Mouse (Mus musculus): Measurements from ENCODE around the gene Hist2h2aa1.
"Not testable (repeated sequence)": the region's sequence is repeated elsewhere in the genome, so short reads cannot be mapped to it uniquely, and the experiment has no call there.

Hist2h2aa1 gene

DNA sequence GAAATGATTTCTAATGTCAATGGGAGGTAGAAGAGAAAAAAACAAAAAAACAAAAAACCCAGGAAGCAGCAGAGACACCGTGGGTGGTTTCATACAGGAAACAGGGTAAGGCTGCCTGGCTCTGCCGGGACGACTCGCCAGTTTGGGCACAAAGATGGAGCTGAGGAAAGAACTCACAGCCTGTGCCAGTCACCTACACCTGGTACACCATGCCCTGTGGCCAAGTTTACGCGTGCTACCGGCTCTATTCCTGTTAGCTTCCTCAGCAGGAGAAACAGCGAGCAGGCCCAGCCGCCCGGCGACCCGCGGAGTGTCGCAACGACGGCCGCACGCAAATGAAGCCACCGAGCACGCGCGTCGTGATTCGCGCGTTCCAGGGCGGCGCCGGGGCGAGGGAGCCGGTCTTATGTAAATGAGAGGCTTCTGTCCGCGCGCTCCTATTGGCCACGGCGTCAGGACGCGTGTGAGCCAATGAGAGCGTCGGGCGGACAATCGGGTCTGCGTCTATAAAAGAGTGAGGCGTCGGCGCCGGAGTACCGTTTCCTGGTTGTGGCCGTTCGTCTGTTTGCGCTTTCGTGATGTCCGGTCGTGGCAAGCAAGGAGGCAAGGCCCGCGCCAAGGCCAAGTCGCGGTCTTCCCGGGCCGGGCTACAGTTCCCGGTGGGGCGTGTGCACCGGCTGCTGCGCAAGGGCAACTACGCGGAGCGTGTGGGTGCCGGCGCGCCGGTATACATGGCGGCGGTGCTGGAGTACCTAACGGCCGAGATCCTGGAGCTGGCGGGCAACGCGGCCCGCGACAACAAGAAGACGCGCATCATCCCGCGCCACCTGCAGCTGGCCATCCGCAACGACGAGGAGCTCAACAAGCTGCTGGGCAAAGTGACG lies at the start of gene Hist2h2aa1:
Gene Hist2h2aa1, plus strand, starts transcription at position 495 of the 884 bp plus-strand sequence.
- in situ Hi-C loops (cut with MboI, MseI): not testable (repeated sequence)

DNA sequence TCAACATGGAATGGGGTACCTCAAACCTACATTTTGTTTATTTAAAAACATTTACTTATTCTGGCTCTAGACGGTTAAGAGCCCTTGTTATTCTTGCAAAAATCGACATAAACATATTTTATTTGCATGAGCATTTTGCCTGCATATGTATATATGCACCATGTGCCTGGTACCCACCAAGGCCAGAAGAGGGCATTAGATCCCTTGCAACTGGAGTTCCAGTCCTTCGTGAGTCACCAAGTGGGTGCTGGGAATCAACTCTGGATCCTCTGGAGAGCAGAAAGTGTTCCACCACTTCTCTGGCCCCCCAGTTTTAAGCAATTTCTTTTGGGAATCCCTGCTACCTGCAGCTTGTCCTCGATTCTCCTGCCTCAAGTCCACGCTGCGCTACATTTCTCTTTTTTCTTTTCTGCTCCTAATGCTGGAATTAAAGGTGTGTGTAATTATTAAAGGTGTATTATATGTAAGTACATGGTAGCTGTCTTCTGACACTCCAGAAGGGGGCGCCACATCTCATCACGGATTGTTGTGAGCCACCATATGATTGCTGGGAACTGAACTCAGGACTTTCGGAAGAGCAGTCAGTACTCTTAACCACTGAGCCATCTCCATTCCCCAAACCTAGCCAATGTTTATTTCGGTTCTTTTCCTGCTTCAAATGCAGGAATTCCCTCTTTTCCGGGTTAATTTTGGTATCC lies 49.5 kb upstream of the Hist2h2aa1 start:
- in situ Hi-C loops (cut with MboI, MseI): no loop called here

DNA sequence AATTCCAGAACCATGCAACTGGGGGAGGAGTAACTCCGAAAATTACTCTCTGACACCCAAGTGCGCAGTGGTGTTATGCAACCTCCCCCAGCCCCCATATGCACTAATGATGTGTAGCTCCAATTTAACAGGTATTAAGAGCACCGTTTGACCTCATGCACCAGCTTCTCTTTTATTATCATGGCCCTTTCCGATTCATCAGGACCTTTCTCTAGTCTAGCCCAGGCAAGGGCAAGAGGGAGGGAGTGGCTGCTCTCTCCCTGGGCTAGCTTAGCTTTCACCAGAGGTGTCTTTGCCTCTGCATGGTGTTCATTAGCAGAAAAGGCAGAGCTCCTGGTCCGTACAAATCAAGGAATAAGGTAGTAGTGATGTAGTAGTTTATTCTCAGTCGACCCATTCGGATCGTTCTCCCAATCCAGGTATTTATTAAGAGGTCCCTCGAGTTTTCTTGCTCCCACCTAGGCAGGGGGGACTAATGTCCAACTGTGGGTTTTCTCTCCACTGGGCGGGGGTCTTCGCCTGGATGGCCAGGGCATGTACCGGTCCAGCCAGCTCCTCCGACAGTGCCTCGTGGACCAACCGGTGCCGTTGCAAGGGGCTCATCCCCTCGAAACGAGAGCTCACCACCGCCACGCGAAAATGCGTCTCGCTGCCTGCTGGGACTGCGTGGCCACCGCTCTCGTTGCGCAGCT lies 48.7 kb upstream of the Hist2h2aa1 start:
- in situ Hi-C loops (cut with MboI, MseI): no loop called here

DNA sequence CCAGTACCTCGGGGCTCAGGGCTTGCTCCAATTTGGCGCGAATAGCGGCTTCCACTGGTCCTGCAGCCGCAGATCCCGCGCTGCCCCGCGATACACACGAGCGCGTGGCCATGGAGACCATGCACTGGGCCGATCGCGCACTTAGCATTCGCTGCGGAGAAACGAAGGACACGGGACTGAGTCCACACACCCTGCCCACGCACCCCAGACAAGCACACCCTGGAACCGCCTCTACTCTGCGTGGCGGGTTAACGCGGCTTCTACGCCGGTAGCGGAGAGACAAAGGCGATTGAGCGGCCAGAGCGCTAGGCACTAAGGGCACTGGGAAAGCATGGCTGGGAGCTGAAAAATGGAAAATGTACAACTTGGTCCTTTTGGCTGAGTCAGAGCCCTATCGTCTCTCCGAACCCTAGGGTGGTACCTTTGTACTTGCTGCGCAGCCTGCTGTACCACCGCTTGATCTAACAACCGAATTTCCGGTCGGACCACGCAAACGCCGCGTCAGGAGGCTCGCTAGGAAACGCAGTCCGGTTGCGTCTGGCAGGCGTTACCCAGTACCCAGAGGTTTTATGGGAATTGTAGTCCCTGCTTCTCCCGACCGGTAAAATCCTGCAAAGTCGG lies 48.1 kb upstream of the Hist2h2aa1 start:
- in situ Hi-C loops (cut with MboI, MseI): no loop called here

DNA sequence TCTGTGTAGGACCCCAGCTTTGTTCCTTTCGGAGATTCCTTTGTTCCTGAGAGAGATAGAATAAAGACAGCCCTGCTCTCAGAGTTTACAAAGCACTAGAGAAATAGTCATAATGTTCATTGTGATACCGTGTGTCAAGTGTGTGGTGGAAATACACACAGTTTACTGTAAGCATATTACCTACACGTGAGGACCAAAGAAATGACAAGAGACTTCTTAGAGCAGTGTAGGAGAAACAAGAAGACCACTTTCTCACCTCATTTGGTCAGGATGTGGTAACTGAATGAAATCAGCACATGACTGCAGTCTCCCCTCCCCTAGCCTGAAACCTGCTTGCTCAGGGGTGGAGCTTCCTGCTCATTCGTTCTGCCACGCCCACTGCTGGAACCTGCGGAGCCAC lies 47.1 kb upstream of the Hist2h2aa1 start:
- in situ Hi-C loops (cut with MboI, MseI): no loop called here

DNA sequence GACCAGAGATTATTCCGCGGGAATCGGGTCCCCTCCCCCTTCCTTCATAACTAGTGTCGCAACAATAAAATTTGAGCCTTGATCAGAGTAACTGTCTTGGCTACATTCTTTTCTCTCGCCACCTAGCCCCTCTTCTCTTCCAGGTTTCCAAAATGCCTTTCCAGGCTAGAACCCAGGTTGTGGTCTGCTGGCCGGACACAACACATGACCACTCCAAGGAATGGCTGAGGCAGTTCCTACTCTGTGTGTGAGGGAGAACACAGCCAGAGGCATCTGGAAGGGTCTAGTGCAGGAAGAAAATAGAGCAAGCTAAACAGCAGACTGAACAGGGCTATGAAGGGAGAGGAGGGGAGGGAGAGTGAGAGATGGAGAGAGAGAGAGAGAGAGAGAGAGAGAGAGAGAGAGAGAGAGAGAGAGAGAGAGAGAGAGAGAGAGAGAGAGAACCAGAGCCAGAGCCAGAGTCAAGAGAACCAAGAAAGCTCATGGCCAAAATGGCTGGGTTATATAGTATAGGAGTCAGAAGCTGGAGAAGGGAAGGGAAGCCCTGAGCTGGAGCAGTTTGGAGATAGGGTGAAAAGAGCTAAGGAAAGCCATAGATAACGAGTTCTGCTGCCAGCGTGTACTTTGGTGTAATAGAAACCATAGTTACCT lies 46.6 kb upstream of the Hist2h2aa1 start:
- in situ Hi-C loops (cut with MboI, MseI): not testable (repeated sequence)

DNA sequence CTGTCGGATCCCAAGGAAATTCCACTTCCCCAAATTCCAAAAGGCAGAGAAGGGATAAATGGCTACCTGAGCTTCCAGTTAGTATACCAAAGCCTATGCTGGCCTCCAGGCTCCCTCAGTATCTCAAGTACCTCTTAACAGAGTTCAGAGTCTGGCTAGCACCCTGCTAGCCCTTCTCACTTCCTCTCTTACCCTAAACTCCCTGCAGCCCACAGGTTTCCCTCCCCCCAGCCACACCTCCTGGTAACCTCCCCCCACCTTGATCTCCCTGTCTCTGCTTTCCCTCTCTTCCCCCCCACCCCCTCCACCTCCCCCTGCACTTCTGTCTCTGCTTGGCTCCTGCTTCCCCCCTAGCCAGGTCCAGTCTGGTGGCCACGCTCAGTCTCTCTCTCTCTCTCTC lies 45.6 kb upstream of the Hist2h2aa1 start:
- in situ Hi-C loops (cut with MboI, MseI): no loop called here

DNA sequence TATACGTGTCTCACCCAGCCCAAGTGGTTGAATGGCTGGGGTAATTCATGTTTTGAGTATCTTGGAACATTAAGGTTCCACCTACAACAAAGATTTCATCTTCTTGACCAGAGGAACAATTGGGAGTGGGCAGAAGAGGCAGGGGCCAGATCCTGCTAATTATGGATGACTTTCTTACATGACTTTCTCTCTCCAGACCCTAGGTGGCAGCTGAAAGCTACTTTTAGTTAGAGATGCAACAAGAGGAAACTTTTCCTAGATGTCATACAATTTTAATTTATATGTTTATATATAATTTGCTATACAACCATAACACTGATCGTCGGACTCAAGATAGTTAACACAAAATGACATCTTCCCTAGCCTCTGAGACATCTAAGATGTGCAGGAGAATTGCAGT lies 37.5 kb upstream of the Hist2h2aa1 start:
- in situ Hi-C loops (cut with MboI, MseI): no loop called here

DNA sequence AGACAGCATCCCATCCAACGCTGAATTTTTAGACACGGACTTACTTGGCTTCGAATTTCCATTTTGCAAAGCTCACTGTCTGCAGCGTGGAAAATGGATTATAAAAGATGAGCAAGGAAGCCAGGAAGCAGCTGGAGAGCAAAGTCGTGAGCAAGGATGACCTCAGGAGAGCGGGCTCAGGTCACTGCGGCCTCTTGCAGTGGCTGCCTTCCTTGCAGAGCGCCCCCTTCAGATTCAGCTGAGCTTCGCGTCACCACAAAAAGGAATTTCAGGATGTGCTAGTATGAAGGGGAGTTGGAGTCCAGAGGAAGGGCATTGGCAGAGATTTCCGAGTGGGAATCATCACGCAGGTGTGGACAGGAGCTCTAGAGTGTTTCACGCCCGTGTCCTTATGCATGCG lies 36.1 kb upstream of the Hist2h2aa1 start:
- in situ Hi-C loops (cut with MboI, MseI): no loop called here

DNA sequence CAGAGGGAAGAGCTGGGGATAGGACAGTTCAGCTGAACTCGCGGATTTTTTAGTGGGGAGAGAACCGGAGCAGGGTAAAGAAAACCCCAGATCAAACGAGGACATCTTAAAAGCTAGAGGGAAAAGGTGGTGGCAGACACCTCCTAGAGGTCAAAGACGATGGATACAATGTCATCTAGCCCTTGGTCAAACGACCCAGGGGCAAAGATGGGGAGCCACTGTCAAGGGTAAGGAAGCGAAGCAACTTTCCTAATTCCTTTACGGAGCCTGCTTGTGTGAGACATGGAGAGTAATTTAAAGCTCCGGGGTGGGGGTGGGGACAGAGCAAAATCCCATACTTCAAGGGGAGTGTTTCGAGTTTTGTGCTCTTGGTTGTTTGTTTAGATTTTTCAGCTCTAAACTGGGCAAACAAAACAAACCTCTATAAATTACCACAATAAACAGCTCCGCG lies 26.1 kb upstream of the Hist2h2aa1 start:
- in situ Hi-C loops (cut with MboI, MseI): no loop called here

DNA sequence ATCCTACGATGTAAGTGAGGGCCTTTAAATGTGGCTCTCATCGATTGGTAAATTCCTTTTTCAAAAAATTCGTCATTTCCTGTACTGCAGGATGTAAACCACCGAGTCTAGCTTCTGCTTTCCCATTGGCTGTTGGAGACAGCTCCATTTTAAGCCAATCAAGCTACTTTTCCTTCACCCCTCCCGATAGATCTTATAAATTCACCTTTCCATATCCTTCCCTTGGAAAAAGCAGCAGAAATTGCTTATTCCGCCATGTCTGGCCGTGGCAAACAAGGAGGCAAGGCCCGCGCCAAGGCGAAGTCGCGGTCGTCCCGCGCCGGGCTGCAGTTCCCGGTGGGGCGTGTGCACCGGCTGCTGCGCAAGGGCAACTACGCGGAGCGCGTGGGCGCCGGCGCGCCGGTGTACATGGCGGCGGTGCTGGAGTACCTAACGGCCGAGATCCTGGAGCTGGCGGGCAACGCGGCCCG lies 25.6 kb upstream of the Hist2h2aa1 start, which contains the start of the genes Bola1 and Hist2h2ab:
Gene Bola1, minus strand, starts transcription at position 49 of the 470 bp plus-strand sequence.
Gene Hist2h2ab, plus strand, starts transcription at position 205 of the 470 bp plus-strand sequence.
- in situ Hi-C loops (cut with MboI, MseI): no loop called here

DNA sequence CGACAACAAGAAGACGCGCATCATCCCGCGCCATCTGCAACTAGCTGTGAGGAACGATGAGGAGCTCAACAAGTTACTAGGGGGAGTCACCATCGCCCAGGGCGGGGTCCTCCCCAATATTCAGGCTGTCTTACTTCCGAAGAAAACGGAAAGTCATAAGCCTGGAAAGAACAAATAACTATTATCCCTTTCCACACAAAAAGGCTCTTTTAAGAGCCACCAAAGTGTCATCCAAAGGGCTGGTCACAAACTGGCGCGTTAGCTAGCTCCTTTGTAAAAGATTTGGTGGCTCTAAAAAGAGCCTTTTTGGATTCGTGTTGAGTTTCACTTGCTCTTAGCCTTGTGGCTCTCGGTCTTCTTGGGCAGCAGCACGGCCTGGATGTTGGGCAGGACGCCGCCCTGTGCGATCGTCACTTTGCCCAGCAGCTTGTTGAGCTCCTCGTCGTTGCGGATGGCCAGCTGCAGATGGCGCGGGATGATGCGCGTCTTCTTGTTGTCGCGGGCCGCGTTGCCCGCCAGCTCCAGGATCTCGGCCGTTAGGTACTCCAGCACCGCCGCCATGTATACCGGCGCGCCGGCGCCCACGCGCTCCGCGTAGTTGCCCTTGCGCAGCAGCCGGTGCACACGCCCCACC lies 25.0 kb upstream of the Hist2h2aa1 start:
- in situ Hi-C loops (cut with MboI, MseI): not testable (repeated sequence)

DNA sequence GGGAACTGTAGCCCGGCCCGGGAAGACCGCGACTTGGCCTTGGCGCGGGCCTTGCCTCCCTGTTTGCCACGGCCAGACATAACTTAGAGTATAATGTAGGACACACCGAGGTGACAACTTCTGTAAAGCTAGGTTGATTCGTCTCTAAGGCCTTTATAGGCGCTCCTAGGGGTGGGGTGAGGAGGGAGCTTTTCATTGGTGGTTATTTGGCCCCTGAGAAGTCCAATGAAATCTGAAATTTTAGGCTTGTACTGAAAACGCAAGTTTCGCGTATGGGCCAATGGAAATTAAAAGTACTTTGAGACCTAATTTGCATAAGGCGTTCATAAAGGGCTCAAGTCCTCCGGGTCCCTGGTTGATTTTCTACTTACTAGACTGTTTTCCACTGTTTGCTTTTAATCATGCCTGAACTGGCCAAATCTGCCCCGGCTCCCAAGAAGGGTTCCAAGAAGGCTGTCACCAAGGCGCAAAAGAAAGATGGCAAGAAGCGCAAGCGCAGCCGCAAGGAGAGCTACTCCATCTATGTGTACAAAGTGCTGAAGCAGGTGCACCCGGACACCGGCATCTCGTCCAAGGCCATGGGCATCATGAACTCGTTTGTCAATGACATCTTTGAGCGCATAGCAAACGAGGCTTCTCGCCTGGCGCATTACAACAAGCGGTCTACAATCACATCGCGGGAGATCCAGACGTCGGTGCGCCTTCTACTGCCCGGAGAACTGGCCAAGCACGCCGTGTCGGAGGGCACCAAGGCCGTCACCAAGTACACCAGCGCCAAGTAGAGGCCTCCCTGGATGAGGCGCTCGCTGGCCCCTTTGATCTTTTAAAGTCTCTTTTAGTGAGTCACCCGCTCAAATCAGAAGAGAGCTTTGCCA lies 24.3 kb upstream of the Hist2h2aa1 start, which contains the start of the genes Hist2h2ac and Hist2h2be:
Gene Hist2h2ac, minus strand, starts transcription at position 116 of the 875 bp plus-strand sequence.
Gene Hist2h2be, plus strand, starts transcription at position 355 of the 875 bp plus-strand sequence.
- in situ Hi-C loops (cut with MboI, MseI): no loop called here

DNA sequence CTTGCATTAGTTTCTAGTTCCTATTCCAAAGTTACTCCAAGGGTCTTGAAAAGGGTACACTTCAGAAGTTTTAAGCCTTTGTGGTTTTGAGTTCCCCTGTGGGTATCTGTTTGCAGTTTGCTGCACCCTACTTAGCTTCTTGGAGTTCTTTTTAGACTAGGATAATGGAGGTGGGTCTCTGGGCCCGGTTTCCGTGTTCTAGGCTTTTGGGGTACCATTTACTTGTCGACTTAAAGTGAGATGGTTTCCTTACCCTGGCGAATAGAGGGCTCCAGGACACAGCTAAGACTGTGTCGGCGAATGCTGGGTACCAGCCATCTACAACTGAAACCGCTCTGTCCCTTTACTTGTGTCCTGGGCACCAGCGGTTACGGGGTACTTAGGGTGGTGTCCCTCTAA lies 23.7 kb upstream of the Hist2h2aa1 start:
- in situ Hi-C loops (cut with MboI, MseI): no loop called here

DNA sequence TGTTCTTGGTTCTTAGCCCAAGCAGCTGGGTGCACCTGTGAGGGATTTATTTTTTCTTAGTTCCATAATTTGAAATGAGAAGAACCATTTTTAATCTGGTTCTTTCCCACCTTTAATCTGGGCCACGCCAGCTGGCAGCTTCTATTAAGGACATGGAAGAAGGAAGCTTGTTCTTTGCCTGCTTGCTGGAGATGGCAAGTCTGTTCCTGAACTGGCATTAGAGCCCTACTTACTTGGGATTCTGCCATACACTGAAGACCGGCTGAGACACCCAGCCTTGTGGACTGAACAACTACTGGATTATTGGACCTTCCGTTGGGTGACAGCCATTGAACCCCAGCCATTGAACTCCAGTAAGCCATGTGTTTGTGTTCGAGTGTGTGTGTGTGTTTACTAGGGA lies 22.5 kb upstream of the Hist2h2aa1 start:
- in situ Hi-C loops (cut with MboI, MseI): no loop called here

DNA sequence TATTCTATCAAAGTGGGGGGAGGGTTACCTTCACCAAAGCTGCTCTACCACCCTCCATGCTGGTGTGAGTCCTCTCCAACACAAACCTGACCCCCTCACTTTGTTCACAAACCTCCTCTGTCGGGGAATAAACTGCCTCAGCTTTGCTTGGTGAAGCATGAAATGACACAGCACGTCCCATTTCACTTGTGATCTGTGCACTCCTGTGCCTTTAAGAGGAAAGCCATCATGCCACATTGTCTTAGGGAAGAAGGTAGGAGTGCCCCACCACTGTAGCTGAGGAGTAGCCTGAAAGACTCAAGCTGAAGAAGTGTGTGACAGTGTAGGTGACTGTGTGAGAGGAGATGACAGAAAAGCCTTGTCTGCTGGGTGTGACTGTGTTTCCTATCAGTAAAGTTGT lies 19.9 kb upstream of the Hist2h2aa1 start:
- in situ Hi-C loops (cut with MboI, MseI): no loop called here

DNA sequence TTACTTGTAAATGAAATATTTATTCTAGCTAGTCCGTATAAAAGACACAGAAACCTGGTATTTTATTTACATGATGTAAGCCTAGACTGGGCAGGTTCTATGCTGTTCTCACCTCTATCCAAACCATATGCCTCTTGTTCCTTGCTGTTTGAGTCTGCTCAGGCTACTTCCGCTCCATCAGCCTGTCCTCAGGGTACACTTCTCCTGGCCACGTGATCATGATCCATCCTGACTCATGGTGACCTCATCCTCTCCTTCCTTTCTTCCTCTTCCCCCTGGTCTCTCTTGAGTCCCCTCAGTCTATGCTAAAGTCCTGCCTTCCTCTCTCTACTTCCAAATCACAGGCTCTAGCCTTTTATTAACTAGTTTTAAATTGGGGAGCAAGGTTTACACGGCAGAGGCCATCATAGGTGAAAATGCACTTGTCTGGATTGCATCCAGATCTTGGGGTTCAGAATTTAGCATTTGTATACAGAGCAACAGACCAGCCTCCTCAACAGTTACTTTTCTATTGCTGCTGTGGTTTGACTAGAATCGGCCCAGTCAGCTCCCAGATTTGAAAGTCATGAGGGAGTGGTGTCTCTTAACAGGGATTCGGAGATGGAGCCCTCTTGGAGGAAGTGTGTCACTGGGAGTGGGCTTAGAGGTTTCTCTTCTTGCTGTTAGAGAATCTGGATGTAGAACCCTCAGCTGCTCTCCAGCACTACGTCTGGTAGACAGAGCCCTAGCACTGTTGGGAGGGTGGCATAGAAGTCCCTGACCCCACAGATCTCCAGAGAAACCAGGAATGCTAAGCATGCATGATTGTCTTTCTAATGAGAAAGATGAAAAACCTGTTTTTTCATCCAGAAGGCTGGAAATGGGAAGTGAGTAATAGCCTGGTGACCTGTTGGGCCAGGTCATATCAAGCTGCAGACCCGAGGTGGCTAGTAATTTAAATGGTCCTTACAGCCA lies 18.3 kb upstream of the Hist2h2aa1 start:
- in situ Hi-C loops (cut with MboI, MseI): no loop called here

DNA sequence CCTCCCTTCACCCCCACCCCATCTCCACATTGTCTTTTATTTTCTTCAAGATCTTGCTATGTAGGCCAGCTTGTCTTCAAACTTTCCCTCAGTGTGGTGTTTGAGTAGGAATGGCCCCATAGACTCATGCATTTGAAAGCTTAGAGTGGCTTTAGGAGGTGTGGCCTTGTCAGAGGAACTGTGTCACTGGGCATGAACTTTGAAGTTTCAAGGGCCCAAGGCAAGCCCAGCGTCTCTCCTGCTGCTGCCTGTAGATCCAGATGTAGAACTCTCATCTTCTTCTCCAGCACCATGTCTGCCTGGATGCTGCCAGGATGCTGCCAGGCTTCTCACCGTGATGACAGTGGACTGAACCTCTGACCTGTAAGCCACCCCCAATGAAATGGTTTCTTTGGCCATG lies 16.5 kb upstream of the Hist2h2aa1 start:
- in situ Hi-C loops (cut with MboI, MseI): no loop called here
